ENCODE assay signal across 8 mouse cellular contexts in genomic region chr11:116011529-116012261, GRCm38 (mm10). TPM values are rescaled to one million over a fixed set of nuclear protein-coding genes. Genes with fewer than 3 reads are reported as not detected.
DNase-seq lines count a peak whose midpoint lies in the region; ATAC-seq and TF ChIP-seq lines count a peak whose summit lies in the region.

No protein-coding gene starts in this region.

- peaks cover 43% of the 10 kb centered on the region for H3K36me3 ChIP-seq in lung, embryonic 14.5 days (ENCODE audit: insufficient read depth)
- peaks cover 31% of the 10 kb centered on the region for H3K36me3 ChIP-seq in embryonic facial prominence, embryonic 12.5 days
- peaks cover 40% of the 10 kb centered on the region for H3K36me3 ChIP-seq in limb, embryonic 12.5 days

- H3K4me2 ChIP-seq in lung, embryonic 14.5 days, result peak overlapping the region; percentile 77
- peak overlapping the region; percentile 78 for H3K4me2 ChIP-seq in embryonic facial prominence, embryonic 12.5 days (replicated peaks)
- H3K4me2 ChIP-seq in limb, embryonic 12.5 days, result peak overlapping the region; percentile 77

- H3K9me3 ChIP-seq in lung, embryonic 14.5 days (ENCODE audit: low read depth, low read length), result no peaks in the 10 kb centered on the region
- H3K9me3 ChIP-seq in embryonic facial prominence, embryonic 12.5 days, result no peaks in the 10 kb centered on the region
- no peaks in the 10 kb centered on the region for H3K9me3 ChIP-seq in limb, embryonic 12.5 days

- peak; percentile 49 for DNase-seq in lung, embryonic 14.5 days
- no peak for DNase-seq in lung, postnatal 25 days (ENCODE audit: low spot score)
- DNase-seq in retina, embryonic 14.5 days (ENCODE audit: low spot score), result peak; percentile 39
- no peak for DNase-seq in adipocyte (ENCODE audit: low spot score)
- DNase-seq in ovary, postnatal 14 days (ENCODE audit: low spot score), result no peak

- ATAC-seq in lung, embryonic 14.5 days (ENCODE audit: insufficient read depth), result peak; percentile 14
- ATAC-seq in embryonic facial prominence, embryonic 12.5 days (ENCODE audit: insufficient number of reproducible peaks, insufficient read depth, low FRiP score, low TSS enrichment), result no peak
- peak; percentile 7; the same call in 1 of the 2 replicates for ATAC-seq in limb, embryonic 12.5 days (ENCODE audit: insufficient number of reproducible peaks, insufficient read depth, low FRiP score, low TSS enrichment, low read depth)
- no peak for ATAC-seq in megakaryocyte progenitor cell, adult 5-6 weeks (replicated peaks; ENCODE audit: poor library complexity)

- H3K4me1 ChIP-seq in lung, embryonic 14.5 days (ENCODE audit: insufficient read depth), result peaks cover 10% of the 10 kb centered on the region
- H3K4me1 ChIP-seq in embryonic facial prominence, embryonic 12.5 days, result peaks cover 17% of the 10 kb centered on the region
- peaks cover 31% of the 10 kb centered on the region for H3K4me1 ChIP-seq in limb, embryonic 12.5 days (replicated peaks)

- H3K27me3 ChIP-seq in lung, embryonic 14.5 days (ENCODE audit: insufficient read depth, low read length), result no peaks in the 10 kb centered on the region
- H3K27me3 ChIP-seq in embryonic facial prominence, embryonic 12.5 days, result no peaks in the 10 kb centered on the region
- H3K27me3 ChIP-seq in limb, embryonic 12.5 days, result no peaks in the 10 kb centered on the region

- peak overlapping the region; percentile 90 for H3K9ac ChIP-seq in lung, embryonic 14.5 days
- H3K9ac ChIP-seq in embryonic facial prominence, embryonic 12.5 days, result peak overlapping the region; percentile 82
- peak overlapping the region; percentile 80 for H3K9ac ChIP-seq in limb, embryonic 12.5 days (replicated peaks)

- H3K27ac ChIP-seq in lung, embryonic 14.5 days (ENCODE audit: low read depth), result peak overlapping the region; percentile 98
- peak overlapping the region; percentile 93 for H3K27ac ChIP-seq in embryonic facial prominence, embryonic 12.5 days
- peak overlapping the region; percentile 96 for H3K27ac ChIP-seq in limb, embryonic 12.5 days

- H3K4me3 ChIP-seq in lung, embryonic 14.5 days (ENCODE audit: low read depth, low read length), result peak overlapping the region; percentile 68
- H3K4me3 ChIP-seq in embryonic facial prominence, embryonic 12.5 days, result peak overlapping the region; percentile 74
- peak overlapping the region; percentile 70 for H3K4me3 ChIP-seq in limb, embryonic 12.5 days (replicated peaks)

- no peak for TF ChIP-seq CTCF in lung, embryonic 14.5 days (IDR thresholded peaks at IDR 0.05; ENCODE audit: low read depth)

- WGBS in lung, embryonic 14.5 days, result 14% methylated on average over 14 of the region's 14 CpGs
- 11% methylated on average over 14 of the region's 14 CpGs for WGBS in embryonic facial prominence, embryonic 12.5 days
- 18% methylated on average over 14 of the region's 14 CpGs for WGBS in limb, embryonic 12.5 days

RNA-seq across cellular contexts. Expression of gene Galk1, which starts 0.8 kb away (rescaled TPM):
- 191 and 208 TPM in 2 replicates for polyA plus RNA-seq in lung, embryonic 14.5 days (2014; fragmentation: Nextera tagmentation; extraction: Ambion mirVana)
- polyA plus RNA-seq in embryonic facial prominence, embryonic 12.5 days (2016; fragmentation: Nextera tagmentation; extraction: Ambion mirVana), result 165 and 169 TPM in 2 replicates
- polyA plus RNA-seq in limb, embryonic 12.5 days (2016; fragmentation: Nextera tagmentation; extraction: Ambion mirVana), result 181 and 182 TPM in 2 replicates
- total RNA-seq in megakaryocyte progenitor cell, adult 5-6 weeks (2015), result 29.4 and 29.8 TPM in 2 replicates
- total RNA-seq in megakaryocyte progenitor cell, adult 5-6 weeks (2017), result 46.5 and 52.7 TPM in 2 replicates

RNA-seq across cellular contexts. Expression of gene H3f3b, which starts 16.1 kb away (rescaled TPM):
- 1,851 and 1,959 TPM in 2 replicates for polyA plus RNA-seq in lung, embryonic 14.5 days (2014; fragmentation: Nextera tagmentation; extraction: Ambion mirVana)
- polyA plus RNA-seq in embryonic facial prominence, embryonic 12.5 days (2016; fragmentation: Nextera tagmentation; extraction: Ambion mirVana), result 2,246 and 2,293 TPM in 2 replicates
- 2,405 and 2,474 TPM in 2 replicates for polyA plus RNA-seq in limb, embryonic 12.5 days (2016; fragmentation: Nextera tagmentation; extraction: Ambion mirVana)
- 714 and 817 TPM in 2 replicates for total RNA-seq in megakaryocyte progenitor cell, adult 5-6 weeks (2015)
- 751 and 801 TPM in 2 replicates for total RNA-seq in megakaryocyte progenitor cell, adult 5-6 weeks (2017)

RNA-seq across cellular contexts. Expression of gene Unk, which starts 18.4 kb away (rescaled TPM):
- polyA plus RNA-seq in lung, embryonic 14.5 days (2014; fragmentation: Nextera tagmentation; extraction: Ambion mirVana), result 39.5 and 44.4 TPM in 2 replicates
- polyA plus RNA-seq in embryonic facial prominence, embryonic 12.5 days (2016; fragmentation: Nextera tagmentation; extraction: Ambion mirVana), result 43.6 and 44.1 TPM in 2 replicates
- polyA plus RNA-seq in limb, embryonic 12.5 days (2016; fragmentation: Nextera tagmentation; extraction: Ambion mirVana), result 50.0 and 51.8 TPM in 2 replicates
- total RNA-seq in megakaryocyte progenitor cell, adult 5-6 weeks (2015), result 13.7 and 15.3 TPM in 2 replicates
- 14.2 and 18.7 TPM in 2 replicates for total RNA-seq in megakaryocyte progenitor cell, adult 5-6 weeks (2017)

RNA-seq across cellular contexts. Expression of gene Itgb4, which starts 37.2 kb away (rescaled TPM):
- polyA plus RNA-seq in lung, embryonic 14.5 days (2014; fragmentation: Nextera tagmentation; extraction: Ambion mirVana), result 2.0 and 2.3 TPM in 2 replicates
- polyA plus RNA-seq in embryonic facial prominence, embryonic 12.5 days (2016; fragmentation: Nextera tagmentation; extraction: Ambion mirVana), result 4.1 and 4.2 TPM in 2 replicates
- 3.1 and 3.9 TPM in 2 replicates for polyA plus RNA-seq in limb, embryonic 12.5 days (2016; fragmentation: Nextera tagmentation; extraction: Ambion mirVana)
- total RNA-seq in megakaryocyte progenitor cell, adult 5-6 weeks (2015), result 0.05 and 0.15 TPM in 2 replicates
- total RNA-seq in megakaryocyte progenitor cell, adult 5-6 weeks (2017), result 0.17 TPM in 1 of 2 replicates, not detected in the other

Comparison
In these comparisons a context has a peak if more than half of its experiments do, and no peak if none do; other contexts are left out.
1. DNase-seq: peak in lung, embryonic 14.5 days (single experiment) and retina, embryonic 14.5 days (single experiment); none in lung, postnatal 25 days (single experiment), adipocyte (single experiment) and ovary, postnatal 14 days (single experiment).
2. ATAC-seq: peak in lung, embryonic 14.5 days (single experiment) and limb, embryonic 12.5 days (single experiment); none in embryonic facial prominence, embryonic 12.5 days (single experiment) and megakaryocyte progenitor cell, adult 5-6 weeks (single experiment).
3. Peak in every context shown above with its lines, with median percentiles within 50 percentile points of each other: H3K27ac ChIP-seq, H3K4me2 ChIP-seq, H3K4me3 ChIP-seq and H3K9ac ChIP-seq.